26 mouse cellular contexts compared by ENCODE assay signal in genomic region chr17:34803367-34803766, GRCm38 (mm10). TPM values are rescaled to one million over a fixed set of nuclear protein-coding genes. Genes with fewer than 3 reads are reported as not detected.
"Had no signal": no experiment of that assay in that cellular context is flagged by ENCODE, and none has a peak within 500 bp of the region (broad histone marks: within the 10 kb centered on the region; RNA-seq: fewer than 3 reads in every experiment).

No protein-coding gene starts in this region.

RNA-seq across cellular contexts. Expression of gene Cyp21a1, which starts 1.0 kb away (rescaled TPM):
- total RNA-seq: heart, postnatal 10 days; heart, postnatal 14 days; heart, postnatal 25 days; heart, postnatal 36 days; heart, postnatal 4 days; hematopoietic stem cell, adult 5-6 weeks; hindbrain, postnatal 0 days; layer of hippocampus, postnatal 10 days; layer of hippocampus, postnatal 14 days; left cerebral cortex, adult 18-20 months; left cerebral cortex, adult 2 months had no signal
- polyA plus RNA-seq: heart, embryonic 13.5 days; heart, embryonic 14.5 days; heart, embryonic 15.5 days; heart, embryonic 16.5 days; heart, postnatal 0 days; hindbrain, embryonic 10.5 days; hindbrain, embryonic 11.5 days; hindbrain, embryonic 12.5 days; hindbrain, embryonic 13.5 days; hindbrain, embryonic 14.5 days; hindbrain, embryonic 15.5 days; hindbrain, embryonic 16.5 days; hindbrain, postnatal 0 days; inflammation-experienced regulatory T-cells, adult 6 months; intestine, embryonic 14.5 days; kidney, embryonic 14.5 days had no signal
